Mouse (Mus musculus): ENCODE measurements at regions not wholly inside any gene's neighbourhood (a gene's known extent, or its start where the extent isn't known, plus 50 kb on each side); places are given as distances from the start of the nearest gene placed in this dataset.

GRCm38 (mm10) chr1:73728377-73728776 is 395.9 kb downstream of the Tns1 start:
- no peak for DNase-seq (ENCODE audit: low spot score in 2 of 2)

- DNase-seq (ENCODE audit: low spot score in 2 of 2), result no peak
Observed at GRCm38 (mm10) chr1:73727781-73728180, 396.5 kb downstream of the Tns1 start.

GRCm38 (mm10) chr1:73726658-73727057 is 397.6 kb downstream of the Tns1 start:
- DNase-seq (ENCODE audit: low spot score in 2 of 2), result no peak

- DNase-seq (ENCODE audit: low spot score in 2 of 2), result no peak
Observed at GRCm38 (mm10) chr1:73725486-73725885, 398.8 kb downstream of the Tns1 start.

- peak in 1 of 2 experiments; percentile 5 for DNase-seq (ENCODE audit: low spot score in 2 of 2)
Observed at GRCm38 (mm10) chr1:73724551-73724950, 399.7 kb downstream of the Tns1 start.

GRCm38 (mm10) chr1:73721486-73722225 is 402.6 kb downstream of the Tns1 start:
- no peak for DNase-seq (ENCODE audit: low spot score in 2 of 2)

GRCm38 (mm10) chr1:73718421-73718820 is 405.8 kb downstream of the Tns1 start:
- DNase-seq (ENCODE audit: low spot score in 2 of 2), result no peak

GRCm38 (mm10) chr1:73717401-73717800 is 406.8 kb downstream of the Tns1 start:
- no peak for DNase-seq (ENCODE audit: low spot score in 2 of 2)

GRCm38 (mm10) chr1:73716901-73717300 is 407.3 kb downstream of the Tns1 start:
- DNase-seq (ENCODE audit: low spot score in 2 of 2), result no peak

- no peak for DNase-seq (ENCODE audit: low spot score in 2 of 2)
Observed at GRCm38 (mm10) chr1:73715571-73715970, 408.7 kb downstream of the Tns1 start.

- no peak for DNase-seq (ENCODE audit: low spot score in 2 of 2)
Observed at GRCm38 (mm10) chr1:73702428-73702842, 421.8 kb downstream of the Tns1 start.

- DNase-seq (ENCODE audit: low spot score in 2 of 2), result no peak
Observed at GRCm38 (mm10) chr1:73693537-73693936, 430.7 kb downstream of the Tns1 start.

GRCm38 (mm10) chr1:73685734-73686133 is 438.5 kb downstream of the Tns1 start:
- no peak for DNase-seq (ENCODE audit: low spot score in 2 of 2)

GRCm38 (mm10) chr1:73685066-73685465 is 439.2 kb downstream of the Tns1 start:
- no peak for DNase-seq (ENCODE audit: low spot score in 2 of 2)

GRCm38 (mm10) chr1:73684166-73684565 is 440.1 kb downstream of the Tns1 start:
- no peak for DNase-seq (ENCODE audit: low spot score in 2 of 2)

GRCm38 (mm10) chr1:73683132-73683888 is 440.9 kb downstream of the Tns1 start:
- DNase-seq (ENCODE audit: low spot score in 2 of 2), result no peak

GRCm38 (mm10) chr1:73681697-73682096 is 442.6 kb downstream of the Tns1 start:
- DNase-seq (ENCODE audit: low spot score in 2 of 2), result no peak

GRCm38 (mm10) chr1:73680829-73681228 is 443.4 kb downstream of the Tns1 start:
- DNase-seq (ENCODE audit: low spot score in 2 of 2), result no peak

GRCm38 (mm10) chr1:73673851-73674235 is 450.4 kb downstream of the Tns1 start:
- no peak for DNase-seq (ENCODE audit: low spot score in 2 of 2)

GRCm38 (mm10) chr1:73673191-73673850 is 450.9 kb downstream of the Tns1 start:
- DNase-seq (ENCODE audit: low spot score in 2 of 2), result no peak

GRCm38 (mm10) chr1:73672239-73672638 is 452.0 kb downstream of the Tns1 start:
- no peak for DNase-seq (ENCODE audit: low spot score in 2 of 2)

- no peak for DNase-seq (ENCODE audit: low spot score in 2 of 2)
Observed at GRCm38 (mm10) chr1:73668691-73669090, 455.6 kb downstream of the Tns1 start.

GRCm38 (mm10) chr1:73663546-73663945 is 460.7 kb downstream of the Tns1 start:
- no peak for DNase-seq (ENCODE audit: low spot score in 2 of 2)
